Mouse (Mus musculus) yolk sac, embryonic 10.5 days (tissue): ENCODE data around the gene P4ha3.

ENCODE experiments used
- DNase-seq: peaks from one replicate; pipeline ENCODE4 v3.0.0-alpha.2; 2017; ENCODE audit warnings: low spot score

Gene P4ha3

DNA sequence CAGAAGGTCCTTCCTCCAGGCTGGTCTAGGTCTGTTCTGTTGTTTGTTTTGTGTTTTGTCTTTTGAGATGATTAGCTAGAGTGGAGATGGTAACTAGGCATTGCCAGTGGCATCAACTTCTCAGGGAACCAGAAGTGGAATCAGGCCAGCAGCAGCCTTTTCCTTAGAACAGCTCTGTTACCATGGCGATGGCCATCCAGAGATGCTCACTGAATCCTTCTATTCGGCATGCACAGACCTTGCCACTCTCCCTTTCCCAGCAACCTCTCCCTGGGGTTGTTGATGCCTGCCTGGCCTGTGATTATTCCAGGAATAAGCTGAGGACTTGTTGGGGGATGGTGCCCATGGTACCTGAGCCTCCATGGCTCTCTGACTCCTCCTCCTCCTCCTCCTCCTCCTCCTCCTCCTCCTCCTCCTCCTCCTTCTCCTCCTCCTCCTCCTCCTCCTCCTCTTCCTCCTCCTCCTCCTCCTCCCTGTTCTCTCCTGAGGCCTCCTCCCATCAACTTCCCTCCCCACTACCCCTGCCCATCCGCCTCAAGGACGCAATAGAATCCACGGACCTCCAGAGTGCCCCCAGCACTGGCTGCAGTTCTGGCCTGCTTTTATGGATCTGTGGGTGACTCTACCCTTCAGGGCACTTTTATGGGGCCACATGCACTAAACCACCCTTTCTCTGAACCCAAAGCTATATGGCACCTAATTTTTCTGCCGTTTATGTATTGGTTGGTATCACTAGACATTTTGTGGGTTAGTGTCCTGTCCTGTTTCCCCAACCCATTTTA, 22.7 kb downstream of the P4ha3 start:
- no peak for DNase-seq

- no peak for DNase-seq
These were observed 23.9 kb downstream of the P4ha3 start for GRCm38 (mm10) chr7:100309216-100309615.

- no peak for DNase-seq
These were observed 24.4 kb downstream of the P4ha3 start for GRCm38 (mm10) chr7:100309679-100310078.

DNA sequence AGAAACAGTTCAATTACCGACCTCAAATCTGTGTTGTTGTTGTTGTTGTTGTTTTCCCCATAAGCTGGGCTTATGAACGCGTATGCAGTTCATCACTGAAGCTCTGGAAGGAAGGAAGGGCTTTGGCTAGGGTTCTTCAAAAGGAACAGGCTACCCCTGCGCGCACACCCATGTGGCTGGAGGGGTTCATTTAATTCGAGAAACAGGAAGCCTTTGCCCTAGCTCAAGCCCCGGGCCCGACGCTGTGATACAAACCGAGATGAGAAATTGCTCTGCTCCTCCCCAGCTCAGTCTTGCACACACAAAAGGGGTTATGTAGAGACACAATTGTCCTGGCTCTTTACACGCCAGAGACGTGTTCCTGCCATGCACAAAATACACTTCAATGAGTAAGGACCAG, 25.0 kb downstream of the P4ha3 start:
- DNase-seq = no peak

GRCm38 (mm10) chr7:100312716-100313115, 27.4 kb downstream of the P4ha3 start:
- DNase-seq = no peak

- no peak for DNase-seq
These were observed 31.6 kb downstream of the P4ha3 start for GRCm38 (mm10) chr7:100316924-100317323.

DNA sequence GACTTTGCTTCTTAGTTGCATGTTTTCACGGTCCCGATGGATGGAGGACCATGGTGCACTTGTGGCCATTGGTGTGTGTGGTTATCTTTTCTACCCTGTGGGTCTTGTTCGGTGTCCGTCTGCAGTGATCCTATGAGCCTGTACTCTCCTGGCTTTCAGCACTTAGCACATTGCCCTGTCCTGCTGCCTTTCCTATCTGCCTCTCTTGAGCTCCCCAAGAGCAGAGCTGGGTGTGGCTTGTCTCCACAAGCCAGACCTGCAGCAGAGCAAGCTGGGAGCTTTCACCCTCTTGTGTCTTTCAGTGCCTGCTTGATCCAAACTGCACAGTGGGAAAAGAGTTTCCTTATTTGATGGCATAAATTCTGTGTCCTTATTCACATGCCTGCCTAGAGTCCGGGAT, 32.2 kb downstream of the P4ha3 start:
- no peak for DNase-seq

DNA sequence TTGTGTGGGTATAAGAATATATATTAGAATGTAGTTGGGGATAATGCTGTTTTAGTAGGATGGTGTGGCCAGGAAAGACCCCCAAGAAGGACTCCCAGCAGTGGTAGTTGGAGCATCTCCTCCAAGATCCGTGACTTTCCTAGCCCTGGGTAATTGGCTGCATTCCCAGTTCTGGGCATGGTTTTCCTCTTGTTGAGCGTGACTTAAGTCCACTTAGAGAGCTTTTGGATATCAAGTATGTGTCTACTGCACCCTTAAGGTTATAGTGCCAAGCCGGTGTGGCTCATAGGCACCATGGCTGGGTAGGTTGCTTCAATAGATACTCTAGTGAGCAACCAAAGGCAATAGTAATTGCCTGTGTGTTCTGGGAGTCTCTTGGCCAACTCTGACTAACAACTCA, 38.4 kb downstream of the P4ha3 start:
- DNase-seq = no peak

- DNase-seq = no peak
These were observed 40.2 kb downstream of the P4ha3 start for GRCm38 (mm10) chr7:100325482-100325881.

DNA sequence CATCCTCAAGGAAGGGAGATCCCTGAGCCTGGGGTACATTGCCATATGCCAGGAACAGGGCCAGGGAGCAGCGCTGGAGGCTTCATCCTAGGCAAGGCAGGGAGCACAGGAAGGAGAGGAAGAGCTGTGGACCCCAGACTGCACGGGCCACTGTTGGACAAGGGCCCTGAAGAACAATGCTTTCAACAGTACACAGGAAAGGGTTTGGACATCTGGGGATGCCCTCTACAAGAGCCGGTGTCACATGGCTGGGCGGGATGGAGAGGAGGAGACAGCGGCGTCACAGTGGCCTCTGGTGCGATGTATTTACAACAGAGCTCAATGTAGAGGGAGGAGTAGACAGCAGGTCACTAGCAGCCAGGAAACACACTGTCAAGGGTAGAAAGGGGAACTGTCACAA, 42.2 kb downstream of the P4ha3 start:
- no peak for DNase-seq

DNA sequence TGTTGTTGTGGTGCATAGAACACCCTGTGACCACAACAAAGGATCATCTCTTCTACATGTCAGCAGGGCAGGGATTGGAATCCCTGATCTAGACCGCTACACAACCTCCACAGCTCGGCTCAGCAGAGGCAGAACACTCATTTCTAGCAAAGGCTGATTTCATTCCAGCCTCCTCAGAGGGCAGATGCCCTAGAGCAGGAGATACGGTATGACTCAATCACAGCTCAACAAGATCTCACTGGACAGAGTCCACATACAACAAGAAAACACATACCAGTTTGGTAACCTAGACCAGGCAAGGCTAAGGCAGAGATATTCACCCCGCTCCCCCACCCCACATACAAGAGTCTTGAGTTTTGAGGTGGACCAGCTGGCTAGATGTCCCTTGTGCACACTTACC, 43.3 kb downstream of the P4ha3 start:
- no peak for DNase-seq

DNA sequence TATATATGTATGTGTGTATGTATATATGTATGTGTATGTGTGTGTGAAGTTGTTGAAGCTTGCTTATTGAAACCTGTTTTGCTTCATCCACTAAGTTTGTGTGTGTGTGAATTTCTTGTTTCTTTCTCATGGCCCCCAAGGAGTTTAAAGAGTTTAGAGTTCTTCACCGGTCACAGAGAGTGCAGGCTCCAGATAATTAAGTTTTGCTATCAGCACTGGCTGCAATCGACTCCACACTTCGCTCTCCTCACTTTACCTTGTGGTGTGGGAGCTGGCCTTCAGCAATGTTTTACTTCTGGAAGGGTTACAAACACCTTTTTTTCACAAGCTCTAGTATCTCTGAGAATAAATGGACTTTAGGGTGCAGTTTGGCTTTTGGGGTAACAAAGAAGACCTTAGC, 45.9 kb downstream of the P4ha3 start:
- DNase-seq = no peak

DNA sequence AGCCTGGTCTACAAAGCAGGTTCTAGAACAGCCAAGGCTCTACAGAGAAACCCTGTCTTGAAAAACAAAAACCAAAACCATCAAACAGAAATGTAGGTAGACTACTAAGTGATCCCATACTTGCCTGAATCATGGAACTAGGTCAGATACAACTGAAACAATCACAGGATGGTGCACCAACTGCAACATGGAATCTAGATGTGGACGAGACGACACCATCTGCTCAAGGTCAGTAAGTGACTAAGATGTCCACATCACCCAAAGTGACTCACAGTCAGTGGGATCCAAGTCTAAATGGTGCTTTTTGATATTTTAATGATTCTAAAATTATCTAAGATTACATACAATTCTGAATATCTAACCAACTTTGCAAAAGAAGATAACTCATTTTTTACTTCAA, 50.6 kb downstream of the P4ha3 start:
- no peak for DNase-seq

- DNase-seq = no peak
These were observed 69.7 kb downstream of the P4ha3 start for GRCm38 (mm10) chr7:100354984-100355383.

DNA sequence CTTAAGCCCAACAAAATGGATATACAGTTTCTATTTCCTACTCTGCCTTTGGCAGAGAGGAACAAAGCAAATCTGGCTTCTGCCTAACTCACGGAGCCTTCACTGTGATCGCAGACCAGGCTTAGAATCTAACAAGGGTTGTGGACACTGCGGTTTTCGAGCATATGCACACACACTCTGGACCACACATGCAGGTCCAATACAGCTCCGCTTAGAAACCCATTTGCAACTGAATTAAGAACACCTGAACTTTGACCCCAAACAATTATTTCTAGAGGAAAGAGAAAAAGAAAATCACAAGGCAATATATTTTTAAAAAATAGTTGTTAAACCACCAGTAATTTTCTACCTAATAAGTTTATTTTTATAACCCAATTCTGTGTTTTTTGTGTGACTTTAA, 71.0 kb downstream of the P4ha3 start:
- DNase-seq = no peak

DNA sequence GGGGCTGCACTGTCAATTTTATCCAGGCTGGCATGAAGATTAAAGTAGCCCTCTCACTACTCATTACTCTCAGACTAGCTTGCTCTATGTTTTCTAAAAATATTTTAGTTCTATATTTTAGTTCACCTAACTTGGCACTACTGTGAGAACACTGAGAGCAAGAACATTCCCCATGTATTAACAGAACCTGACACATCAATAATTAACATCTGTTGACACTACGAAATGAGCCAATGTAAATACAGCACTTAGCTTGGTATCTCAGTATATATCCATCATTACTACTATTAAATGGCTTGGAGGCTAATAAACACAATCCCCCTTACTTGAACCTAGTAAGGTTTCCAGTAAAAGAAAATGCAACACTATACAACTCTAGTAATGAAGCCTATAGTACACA, 71.4 kb downstream of the P4ha3 start:
- no peak for DNase-seq

DNA sequence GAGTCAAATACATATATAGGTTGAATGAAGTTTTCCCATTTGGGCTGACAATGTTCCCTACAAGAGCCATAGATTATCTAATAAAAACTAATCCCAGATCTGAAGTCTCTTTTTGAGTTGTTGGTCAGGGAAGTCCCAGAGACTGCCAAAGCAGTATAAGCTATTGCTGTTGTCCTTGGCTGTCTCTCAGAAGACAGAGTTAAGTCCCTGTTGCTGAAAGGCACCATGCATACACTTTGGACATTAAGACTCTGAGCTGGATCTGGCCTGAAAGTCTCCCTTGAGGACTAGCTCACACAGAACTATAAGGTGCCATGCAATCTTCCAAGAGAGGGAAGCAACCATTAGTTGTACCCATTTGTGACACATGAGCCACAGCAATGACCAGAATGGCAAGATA, 72.5 kb downstream of the P4ha3 start:
- DNase-seq = no peak

DNA sequence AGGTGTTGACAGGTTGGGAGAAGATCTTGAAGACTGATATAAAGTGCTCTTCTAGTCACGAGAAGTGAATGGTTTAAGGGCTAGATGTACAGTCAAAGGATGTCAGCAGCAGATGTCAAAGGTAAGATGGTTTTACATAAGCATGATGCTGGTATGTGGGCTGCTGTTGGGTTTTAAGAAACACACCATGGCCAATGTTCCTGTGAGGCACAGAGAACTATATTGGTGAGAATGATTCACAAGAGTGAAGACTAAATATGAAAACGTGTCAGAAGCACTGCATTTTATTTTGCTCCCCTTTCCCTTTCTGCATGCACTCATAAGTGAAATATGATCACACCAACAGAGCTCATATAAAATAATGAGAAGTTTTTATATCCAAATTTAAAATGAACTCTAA, 77.8 kb downstream of the P4ha3 start:
- DNase-seq = no peak

DNA sequence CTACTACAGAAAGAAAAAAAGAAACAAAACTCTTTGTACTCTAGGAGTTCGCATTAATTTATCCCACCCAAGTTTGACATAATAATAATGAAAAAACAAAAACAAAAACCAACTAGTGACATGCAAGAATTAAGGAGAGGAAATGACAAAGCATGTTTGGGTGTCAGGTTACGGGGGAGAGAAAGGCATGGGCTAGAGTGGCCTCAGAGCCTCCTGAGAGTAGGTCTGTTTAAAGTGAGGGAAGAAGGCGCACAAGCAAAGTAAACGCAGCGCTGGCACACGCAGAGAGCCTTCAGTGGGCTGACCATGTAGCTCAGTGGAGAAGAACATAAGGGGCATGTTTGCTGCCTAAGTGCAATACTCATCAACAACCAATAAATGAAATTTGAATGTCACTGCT, 79.6 kb downstream of the P4ha3 start:
- DNase-seq = no peak
